Mouse (Mus musculus) thymus, adult 2 months (tissue): ENCODE results near the gene Klf2. TPM values are rescaled to one million over a fixed set of nuclear protein-coding genes. Genes with fewer than 3 reads are reported as not detected.

Source experiments
- DNase-seq: peaks from one replicate; pipeline ENCODE4 v3.0.0; 2021
- H3K27ac ChIP-seq: fragments of 200-500 bp; 2 replicates; pipeline ENCODE4 v1.5.1; 2012; ENCODE audit warnings: low read length, control low read depth; ENCODE audit not compliant: control insufficient read depth, insufficient read depth
- H3K27me3 ChIP-seq: fragments of 200-500 bp; 2 replicates; pipeline ENCODE4 v1.6.1; 2012; ENCODE audit warnings: mild to moderate bottlenecking, low read length, moderate library complexity, mixed read lengths; ENCODE audit not compliant: control insufficient read depth, insufficient read depth
- H3K36me3 ChIP-seq: fragments of 200-500 bp; 2 replicates; pipeline ENCODE4 v1.6.1; 2012; ENCODE audit warnings: mild to moderate bottlenecking, low read length, moderate library complexity; ENCODE audit not compliant: control insufficient read depth, insufficient read depth
- H3K4me1 ChIP-seq: fragments of 200-500 bp; replicated peaks from 2 replicates; pipeline ENCODE4 v1.6.1; 2012; ENCODE audit warnings: low read length; ENCODE audit not compliant: control insufficient read depth, insufficient read depth
- H3K4me3 ChIP-seq: fragments of 200-500 bp; 2 replicates; pipeline ENCODE4 v1.5.1; 2012; ENCODE audit warnings: mild to moderate bottlenecking, low read length, control low read depth, moderate library complexity; ENCODE audit not compliant: control insufficient read depth, insufficient read depth
- CTCF ChIP-seq: fragments of 200-500 bp; IDR thresholded peaks from 2 replicates; pipeline ENCODE4 v1.5.1; 2012; ENCODE audit warnings: mild to moderate bottlenecking, control low read depth, low read length, moderate library complexity, borderline replicate concordance; ENCODE audit not compliant: control insufficient read depth, poor library complexity, insufficient read depth; ENCODE audit errors: extremely low read depth
- POLR2A ChIP-seq: fragments of 200-500 bp; IDR thresholded peaks from 2 replicates; pipeline ENCODE4 v1.6.1; 2012; ENCODE audit warnings: mild to moderate bottlenecking, low read length, control low read depth, moderate library complexity; ENCODE audit not compliant: control insufficient read depth, poor library complexity, insufficient read depth; ENCODE audit errors: extremely low read depth
- WGBS: fragments of 180-500 bp; shearing (Covaris S2); methylation state at CpG from one replicate; pipeline ENCODE4 v1.1.7; 2018; 5-methylcytosine and 5-hydroxymethylcytosine counted together
- polyA plus RNA-seq: library from polyadenylated mRNA; depleted of rRNA; stranded (reverse); fragments of >200 nt; gene quantifications from 2 replicates; pipeline ENCODE4 v1.2.3, GENCODE M21; 2012

Gene Klf2
- polyA plus RNA-seq, 1 experiment, result 62.1 TPM

- no peak overlapping the region for H3K27ac ChIP-seq
- TF ChIP-seq CTCF (no peak), POLR2A (no peak)
These were observed 25.5 kb upstream of the Klf2 start for GRCm38 (mm10) chr8:72293309-72293708.

GRCm38 (mm10) chr8:72295125-72295524 lies 23.7 kb upstream of the Klf2 start:
- TF ChIP-seq CTCF (no peak), POLR2A (no peak)
- WGBS, result 64% methylated on average over 3 of the region's 3 CpGs
- no peak overlapping the region for H3K27ac ChIP-seq
- H3K4me3 ChIP-seq, result no peak overlapping the region
- H3K36me3 ChIP-seq, result no peaks in the 10 kb centered on the region
- no peak for DNase-seq
- H3K27me3 ChIP-seq, result no peaks in the 10 kb centered on the region
- H3K4me1 ChIP-seq, result peaks cover 14% of the 10 kb centered on the region

More at GRCm38 (mm10) chr8:72293309-72293708, 25.5 kb upstream of the Klf2 start:
- Histone ChIP-seq H3K4me1 (peaks cover 14% of the 10 kb centered on the region), H3K36me3 (no peaks in the 10 kb centered on the region), H3K4me3 (no peak overlapping the region), H3K27me3 (no peaks in the 10 kb centered on the region)
- no peak for DNase-seq

GRCm38 (mm10) chr8:72295679-72296078 lies 23.2 kb upstream of the Klf2 start:
- WGBS, result 1% methylated on average over 8 of the region's 8 CpGs
- peak; percentile 54 for DNase-seq
- no peaks in the 10 kb centered on the region for H3K27me3 ChIP-seq
- peak overlapping the region; percentile 76; the same call in 1 of the 2 replicates for H3K27ac ChIP-seq
- TF ChIP-seq CTCF (no peak), POLR2A (0 out of 2 replicates have a peak, but pooled peaks have one; percentile 37)
- H3K36me3 ChIP-seq, result no peaks in the 10 kb centered on the region
- peaks cover 14% of the 10 kb centered on the region for H3K4me1 ChIP-seq
- no peak overlapping the region for H3K4me3 ChIP-seq

- Histone ChIP-seq H3K27me3 (no peaks in the 10 kb centered on the region), H3K4me3 (no peak overlapping the region), H3K4me1 (peaks cover 12% of the 10 kb centered on the region), H3K27ac (no peak overlapping the region), H3K36me3 (no peaks in the 10 kb centered on the region)
- no peak for TF ChIP-seq POLR2A
- no peak for TF ChIP-seq CTCF
- 98% methylated on average over 8 of the region's 8 CpGs for WGBS
- DNase-seq, result no peak
These were observed 22.3 kb upstream of the Klf2 start for GRCm38 (mm10) chr8:72296561-72296960.

GRCm38 (mm10) chr8:72298928-72299327 lies 19.9 kb upstream of the Klf2 start:
- Histone ChIP-seq H3K4me3 (no peak overlapping the region), H3K36me3 (no peaks in the 10 kb centered on the region), H3K4me1 (peaks cover 20% of the 10 kb centered on the region), H3K27me3 (no peaks in the 10 kb centered on the region), H3K27ac (no peak overlapping the region)
- TF ChIP-seq CTCF (no peak), POLR2A (no peak)
- 100% methylated on average over 1 of the region's 1 CpGs for WGBS
- no peak for DNase-seq

GRCm38 (mm10) chr8:72300654-72301400 lies 18.0 kb upstream of the Klf2 start:
- no peak overlapping the region for H3K27ac ChIP-seq
- no peak for DNase-seq
- 98% methylated on average over 9 of the region's 9 CpGs for WGBS
- no peak overlapping the region for H3K4me3 ChIP-seq
- H3K4me1 ChIP-seq, result peaks cover 13% of the 10 kb centered on the region
- H3K27me3 ChIP-seq, result no peaks in the 10 kb centered on the region
- no peak for TF ChIP-seq CTCF
- no peak for TF ChIP-seq POLR2A
- no peaks in the 10 kb centered on the region for H3K36me3 ChIP-seq

GRCm38 (mm10) chr8:72301497-72301896 lies 17.3 kb upstream of the Klf2 start:
- Histone ChIP-seq H3K27ac (no peak overlapping the region), H3K4me1 (peaks cover 10% of the 10 kb centered on the region), H3K4me3 (no peak overlapping the region), H3K36me3 (no peaks in the 10 kb centered on the region), H3K27me3 (no peaks in the 10 kb centered on the region)
- WGBS, result 96% methylated on average over 5 of the region's 5 CpGs
- DNase-seq, result no peak
- TF ChIP-seq POLR2A, result no peak
- TF ChIP-seq CTCF, result no peak
